Mouse (Mus musculus) embryonic stem cell, embryonic (primary cell): ENCODE measurements around the gene Apol10b.
"Not testable (repeated sequence)": the region's sequence is repeated elsewhere in the genome, so short reads cannot be mapped to it uniquely, and the experiment has no call there.

Source experiments
- CTCF ChIA-PET, 4 experiments: fragments of 300-600 bp in 2 of 4; fragments of 350-600 bp in 2 of 4; sonication (Branson Sonifier 250); formaldehyde crosslinking; loops; one replicate each; lab custom pipeline; 2022; ENCODE audit warnings: inconsistent platforms in 2 of 4; lab: Charles Lee
- POLR2A ChIA-PET, 4 experiments: fragments of 300-600 bp in 2 of 4; fragments of 350-600 bp in 2 of 4; sonication (Branson Sonifier 250); formaldehyde crosslinking; loops; one replicate each; lab custom pipeline; 2022; ENCODE audit warnings: antibody characterized with exemption in 4 of 4, inconsistent platforms in 1 of 4; lab: Charles Lee

The Apol10b gene

GRCm38 (mm10) chr15:77595961-77596360 is at the start of gene Apol10b:
Apol10b (minus strand) TSS chr15:77596125.
- CTCF ChIA-PET: no interaction called here
- POLR2A ChIA-PET: interaction anchor here in 1 of 4 experiments (0.6 kb wide), 1 partner anchor 257 kb away, joined by 3 read pairs; no protein-coding TSS in a partner anchor

DNA sequence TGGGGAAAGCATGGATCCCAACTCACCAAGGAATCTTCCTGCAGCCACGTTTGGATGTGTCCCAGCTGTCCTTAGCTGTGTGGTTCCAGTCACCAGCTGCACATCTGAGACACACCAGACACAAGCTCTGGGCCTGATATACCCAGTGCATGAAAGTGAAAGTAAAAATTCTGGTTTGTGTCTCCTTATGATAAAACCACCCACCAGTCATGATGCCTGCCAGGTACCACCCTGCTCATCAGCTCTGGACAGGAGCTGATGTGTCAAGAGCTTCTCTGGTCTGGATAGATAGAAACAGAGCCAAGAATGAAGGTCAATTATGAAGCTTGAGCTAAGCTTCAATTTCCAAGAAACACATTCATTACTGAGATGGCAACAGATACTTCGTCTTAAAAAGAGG is 47.3 kb upstream of the Apol10b start, which contains the start of gene Apol11b:
Gene Apol11b (minus strand): TSS at position 111 of the 400 bp plus-strand sequence.
- CTCF ChIA-PET, POLR2A ChIA-PET: not testable (repeated sequence)

- POLR2A ChIA-PET: not testable (repeated sequence)
- CTCF ChIA-PET: interaction anchor here in 1 of 4 experiments (0.7 to 1.0 kb wide), 2 partner anchors 107 to 108 kb away, joined by 3 to 4 read pairs; no protein-coding TSS in a partner anchor
Observed at GRCm38 (mm10) chr15:77629822-77630221, 33.9 kb upstream of the Apol10b start.

DNA sequence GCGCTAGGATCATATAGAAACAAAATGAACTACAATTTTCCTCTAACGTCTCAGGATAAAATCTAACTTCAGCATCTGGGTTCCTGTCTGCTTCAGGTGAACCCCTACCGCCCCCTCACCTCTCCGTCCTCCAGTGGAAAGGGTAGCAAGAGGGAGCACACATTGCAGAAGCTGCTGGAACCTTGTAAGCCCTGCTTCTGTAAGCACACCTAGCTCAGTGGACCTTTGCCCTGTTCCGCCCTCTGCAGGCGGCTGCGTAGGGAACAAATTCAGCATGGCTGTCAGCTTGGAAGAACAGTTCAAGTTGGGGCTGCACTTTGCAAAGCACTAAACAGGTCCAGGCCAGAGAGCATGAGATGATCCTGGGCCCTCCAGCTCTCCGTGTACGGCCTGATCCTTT is 32.7 kb upstream of the Apol10b start:
- POLR2A ChIA-PET: not testable (repeated sequence)
- CTCF ChIA-PET: interaction anchor here in 1 of 4 experiments (0.6 kb wide), 1 partner anchor 105 kb away, joined by 4 read pairs; no protein-coding TSS in a partner anchor

DNA sequence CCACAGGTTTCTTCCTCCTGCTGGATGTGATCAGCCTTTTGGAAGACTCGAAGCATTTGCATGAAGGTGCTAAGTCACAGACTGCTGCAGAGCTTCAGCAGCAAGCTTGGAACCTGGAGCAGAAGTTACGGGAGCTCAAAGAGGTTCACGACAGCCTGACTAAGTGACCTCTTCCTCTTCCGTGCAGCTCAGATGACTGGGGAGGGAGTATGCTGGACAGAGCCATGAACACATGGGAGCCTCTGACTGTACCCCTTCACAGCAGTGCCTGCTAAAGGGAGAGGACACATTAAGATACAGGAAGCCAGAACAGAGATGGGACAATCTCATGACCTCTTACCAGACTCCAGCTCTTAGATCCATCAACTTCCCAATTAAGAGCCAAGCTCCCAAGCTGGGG is 30.5 kb upstream of the Apol10b start:
- CTCF ChIA-PET, POLR2A ChIA-PET: not testable (repeated sequence)

DNA sequence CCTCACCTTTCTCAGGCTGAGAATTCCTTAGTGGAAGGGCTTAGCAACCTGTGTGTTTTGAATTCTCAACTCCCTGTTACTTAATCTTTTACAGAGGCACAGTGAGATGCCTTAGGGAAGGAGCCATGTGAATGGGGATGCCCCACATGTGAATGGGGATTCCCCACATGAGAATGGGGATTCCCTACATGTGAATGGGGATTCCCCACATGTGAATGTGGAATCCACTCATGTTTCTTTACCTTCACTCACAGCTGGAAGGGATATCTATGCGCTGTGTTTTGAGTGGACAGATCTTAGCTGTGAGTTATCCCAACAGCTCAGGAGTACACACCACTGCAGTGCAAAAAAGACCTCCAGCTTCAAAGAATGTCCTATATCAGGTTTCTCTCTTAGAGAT is 28.8 kb upstream of the Apol10b start:
- ChIA-PET CTCF (no interaction called here), POLR2A (no interaction called here)

DNA sequence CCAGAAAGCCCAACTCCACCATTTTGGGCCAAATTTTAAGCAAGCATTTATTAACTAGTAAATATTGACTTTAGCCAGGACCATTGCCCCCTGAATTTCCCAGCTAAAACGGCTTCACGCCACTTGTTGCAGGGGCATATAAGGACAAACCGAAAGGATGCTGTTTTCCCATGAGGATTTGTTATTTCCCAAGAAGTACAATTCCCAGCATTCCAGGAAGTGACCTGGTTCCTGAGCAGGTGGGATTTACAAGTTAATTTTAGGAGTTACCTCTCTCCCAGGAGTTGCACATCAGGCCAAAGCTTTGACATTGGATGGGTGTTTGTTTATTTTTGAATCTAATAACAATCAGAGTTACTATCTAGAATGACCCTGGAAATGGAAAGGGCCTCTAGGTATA is 10.1 kb upstream of the Apol10b start:
- ChIA-PET POLR2A (no interaction called here), CTCF (no interaction called here)

- ChIA-PET POLR2A (interaction anchor here in 1 of 4 experiments (0.6 kb wide), 1 partner anchor 231 kb away, joined by 3 read pairs; no protein-coding TSS in a partner anchor), CTCF (interaction anchor here in 2 of 4 experiments (0.5 to 0.6 kb wide), 3 partner anchors 231 to 983 kb away, joined by 3 read pairs; no protein-coding TSS in a partner anchor)
Observed at GRCm38 (mm10) chr15:77598958-77599357, 3.0 kb upstream of the Apol10b start, which contains the start of gene Gm36245. Gm36245 (plus strand) TSS chr15:77599258.

DNA sequence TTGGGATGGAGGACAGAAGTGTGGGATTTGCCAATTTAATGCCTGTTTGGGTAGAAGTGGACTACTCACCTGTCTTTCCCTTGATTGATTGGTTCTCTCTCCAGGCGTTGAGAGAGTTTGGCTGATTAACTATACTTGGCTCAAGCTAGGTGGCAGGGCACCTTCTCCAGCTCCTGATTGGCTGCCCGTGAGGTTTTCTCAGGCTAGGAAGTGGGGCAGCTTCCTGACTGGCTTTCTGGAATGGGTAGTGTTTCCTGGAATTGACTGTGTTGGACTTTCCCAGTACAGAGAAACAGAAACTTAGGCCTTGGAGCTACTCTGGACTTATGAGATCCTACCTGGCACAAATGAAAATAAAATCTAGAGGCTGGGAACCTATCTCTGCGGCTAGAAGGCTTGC is 2.5 kb upstream of the Apol10b start:
- ChIA-PET POLR2A (no interaction called here), CTCF (interaction anchor here in 2 of 4 experiments (0.6 kb wide), 2 partner anchors 236 to 646 kb away, joined by 3 read pairs; no protein-coding TSS in a partner anchor)

GRCm38 (mm10) chr15:77593557-77593956 is 2.4 kb downstream of the Apol10b start:
- POLR2A ChIA-PET: no interaction called here
- CTCF ChIA-PET: interaction anchor here in 1 of 4 experiments (0.6 kb wide), 1 partner anchor 361 kb away, joined by 3 read pairs; no protein-coding TSS in a partner anchor

- ChIA-PET CTCF (interaction anchor here in 1 of 4 experiments (0.6 kb wide), 1 partner anchor 599 kb away, joined by 3 read pairs; no protein-coding TSS in a partner anchor), POLR2A (no interaction called here)
Observed at GRCm38 (mm10) chr15:77590881-77591280, 5.0 kb downstream of the Apol10b start.

DNA sequence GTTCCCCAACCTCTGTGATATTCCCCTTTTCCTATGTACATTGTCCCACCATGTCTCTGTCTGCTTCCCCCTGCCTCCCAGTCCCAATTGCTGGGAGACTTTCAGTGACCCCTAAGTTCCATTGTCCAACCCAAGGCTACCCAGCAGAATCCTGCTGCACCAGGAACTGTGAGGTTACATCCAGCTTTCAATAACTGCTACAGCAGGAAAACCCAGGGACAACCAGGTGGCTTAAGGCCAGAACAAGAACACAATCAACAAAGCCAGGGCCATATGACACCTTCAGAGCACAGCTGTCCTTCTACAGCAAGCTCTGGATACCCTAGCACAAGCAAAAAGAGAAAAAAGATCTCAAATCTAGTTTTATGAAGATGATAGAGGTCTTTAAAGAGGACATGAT is 6.9 kb downstream of the Apol10b start:
- CTCF ChIA-PET: no interaction called here
- POLR2A ChIA-PET: no interaction called here

GRCm38 (mm10) chr15:77587026-77587425 is 8.9 kb downstream of the Apol10b start:
- CTCF ChIA-PET: no interaction called here
- POLR2A ChIA-PET: no interaction called here

- POLR2A ChIA-PET: no interaction called here
Observed at GRCm38 (mm10) chr15:77581681-77582080, 14.2 kb downstream of the Apol10b start.

GRCm38 (mm10) chr15:77579311-77579710 is 16.6 kb downstream of the Apol10b start:
- CTCF ChIA-PET: no interaction called here
- POLR2A ChIA-PET: no interaction called here

More at GRCm38 (mm10) chr15:77581681-77582080, 14.2 kb downstream of the Apol10b start:
- CTCF ChIA-PET: interaction anchor here in 1 of 4 experiments (0.5 kb wide), 1 partner anchor 784 kb away, joined by 5 read pairs; no protein-coding TSS in a partner anchor

DNA sequence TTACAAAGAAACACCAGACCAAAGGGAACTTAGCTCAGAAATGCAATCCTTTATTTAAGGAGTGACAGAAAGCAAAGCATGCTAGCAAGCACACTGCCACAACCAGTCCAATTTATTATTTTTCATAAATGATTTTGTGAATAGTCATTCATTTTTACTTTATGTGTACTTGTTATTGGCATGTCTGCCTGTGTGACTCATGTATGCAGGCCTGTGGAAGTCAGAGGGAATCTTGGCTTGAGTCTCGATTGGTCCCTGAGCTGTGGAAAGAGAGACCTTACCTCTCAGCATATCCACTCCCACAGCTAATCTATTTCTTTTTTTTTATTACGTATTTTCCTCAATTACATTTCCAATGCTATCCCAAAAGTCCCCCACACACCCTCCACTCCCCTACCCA is 17.1 kb downstream of the Apol10b start:
- CTCF ChIA-PET: no interaction called here
- POLR2A ChIA-PET: no interaction called here

GRCm38 (mm10) chr15:77563219-77563618 is 32.7 kb downstream of the Apol10b start:
- ChIA-PET CTCF (interaction anchor here in 1 of 4 experiments (0.7 kb wide), 1 partner anchor 435 kb away, joined by 4 read pairs; no protein-coding TSS in a partner anchor), POLR2A (no interaction called here)

- CTCF ChIA-PET: no interaction called here
- POLR2A ChIA-PET: interaction anchor here in 1 of 4 experiments (0.8 kb wide), 1 partner anchor 16 kb away, joined by 3 read pairs; no protein-coding TSS in a partner anchor
Observed at GRCm38 (mm10) chr15:77561792-77562191, 34.1 kb downstream of the Apol10b start, which contains the start of gene 1700025B11Rik. 1700025B11Rik (minus strand) TSS chr15:77561892.

DNA sequence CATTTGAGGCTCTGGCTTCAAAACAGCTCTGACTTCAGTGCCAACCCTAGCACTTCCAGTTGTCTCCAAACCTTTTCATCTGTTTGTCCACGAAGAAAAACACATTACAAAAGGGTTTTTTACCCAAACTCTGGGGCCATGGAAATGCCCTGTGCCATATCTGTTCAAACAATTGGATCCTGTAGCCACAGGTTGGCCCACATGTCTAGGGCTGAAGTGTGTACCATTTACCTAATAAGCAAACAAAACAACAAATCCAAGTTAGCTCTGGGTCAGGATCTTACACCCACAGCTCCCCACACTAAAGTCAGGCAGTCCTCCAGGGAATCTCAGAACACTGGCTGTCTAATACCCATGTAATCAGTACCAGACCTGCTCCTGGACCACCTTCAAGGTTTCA is 56.7 kb downstream of the Apol10b start:
- POLR2A ChIA-PET, CTCF ChIA-PET: not testable (repeated sequence)
